Mouse (Mus musculus) cortical plate, adult 2 months (tissue): ENCODE measurements around the gene Pkig.

ENCODE experiments used
- CTCF ChIP-seq: fragments of 200-500 bp; IDR thresholded peaks from 2 replicates; pipeline ENCODE4 v1.5.1; 2011; ENCODE audit warnings: mild to moderate bottlenecking, control low read depth, low read length; ENCODE audit not compliant: insufficient read depth; ENCODE audit errors: extremely low read depth
- POLR2A ChIP-seq: fragments of 200-500 bp; IDR thresholded peaks from 2 replicates; pipeline ENCODE4 v1.6.1; 2011; ENCODE audit warnings: mild to moderate bottlenecking, low read length, control low read depth; ENCODE audit not compliant: insufficient read depth; ENCODE audit errors: extremely low read depth

DNA sequence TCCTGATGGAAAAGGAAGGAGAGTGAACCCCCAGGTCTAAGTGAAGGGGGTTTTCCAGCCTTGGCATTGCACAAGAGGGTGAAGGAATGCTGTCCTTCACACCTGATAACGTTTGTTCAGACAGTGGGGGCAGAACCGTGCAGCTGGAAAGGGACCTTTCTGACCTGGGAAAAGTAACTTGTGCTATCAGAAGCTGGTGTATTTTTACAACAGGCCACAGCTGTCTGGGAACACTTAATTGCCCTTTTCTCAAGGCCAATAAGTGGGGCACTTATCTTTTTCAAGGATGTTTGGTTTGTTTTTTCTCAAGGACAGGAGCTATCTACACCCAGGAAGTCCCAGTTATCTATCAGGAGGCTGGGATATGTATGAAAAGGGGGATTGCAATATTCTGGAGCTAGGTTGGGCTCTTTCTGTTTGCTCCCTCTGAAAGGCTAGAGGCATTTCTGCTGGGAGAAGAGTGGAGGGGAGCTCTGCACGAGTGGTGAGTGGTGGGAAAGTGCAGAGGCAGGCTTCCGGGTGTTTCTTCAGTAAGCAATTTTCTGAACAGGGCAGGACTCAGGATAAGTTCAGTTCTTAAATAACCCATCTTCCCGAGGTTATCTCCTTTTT is 20.4 kb upstream of the Pkig start:
- TF ChIP-seq CTCF: no peak
- TF ChIP-seq POLR2A: no peak
